Mouse (Mus musculus) embryonic facial prominence, embryonic 14.5 days (tissue): ENCODE data around the gene Celsr3. TPM values are rescaled to one million over a fixed set of nuclear protein-coding genes. Genes with fewer than 3 reads are reported as not detected.

Experiments
- ATAC-seq: fragments of 200-750 bp; cut with Nextera tagmentation; 2 replicates; pipeline ENCODE4 v1.8.0; 2017; ENCODE audit warnings: low read depth, moderate number of reproducible peaks, moderate TSS enrichment
- DNase-seq: peaks from one replicate; pipeline ENCODE4 v3.0.0-alpha.2; 2015; ENCODE audit warnings: low spot score
- H3K27ac ChIP-seq: fragments of 300-500 bp; sonication (generic); replicated peaks from 2 replicates; pipeline ENCODE4 v1.5.1; 2014; ENCODE audit warnings: low read depth, mild to moderate bottlenecking, low read length, moderate library complexity
- H3K27me3 ChIP-seq: fragments of 300-500 bp; sonication (generic); replicated peaks from 2 replicates; pipeline ENCODE4 v1.6.1; 2014; ENCODE audit warnings: low read length; ENCODE audit not compliant: control insufficient read depth, insufficient read depth
- H3K36me3 ChIP-seq: fragments of 300-500 bp; sonication (generic); 2 replicates; pipeline ENCODE4 v1.6.1; 2014; ENCODE audit warnings: low read length, mixed read lengths; ENCODE audit not compliant: control insufficient read depth, insufficient read depth
- H3K4me1 ChIP-seq: fragments of 300-500 bp; sonication (generic); 2 replicates; pipeline ENCODE4 v1.6.1; 2014; ENCODE audit warnings: antibody characterized with exemption, low read length; ENCODE audit not compliant: control insufficient read depth, insufficient read depth
- H3K4me2 ChIP-seq: fragments of 300-500 bp; sonication (generic); 2 replicates; pipeline ENCODE4 v1.6.1; 2014; ENCODE audit warnings: low read depth, mild to moderate bottlenecking, low read length, moderate library complexity, mixed read lengths
- H3K4me3 ChIP-seq: fragments of 300-500 bp; sonication (generic); 2 replicates; pipeline ENCODE4 v1.5.1; 2014; ENCODE audit warnings: low read depth, mild to moderate bottlenecking, low read length
- H3K9ac ChIP-seq: fragments of 300-500 bp; sonication (generic); 2 replicates; pipeline ENCODE4 v1.6.1; 2014; ENCODE audit warnings: low read depth, mild to moderate bottlenecking, low read length, moderate library complexity, mixed read lengths
- H3K9me3 ChIP-seq: fragments of 300-500 bp; sonication (generic); 2 replicates; pipeline ENCODE4 v1.6.1; 2016; ENCODE audit warnings: low read length; ENCODE audit not compliant: control insufficient read depth
- WGBS: fragments of 180-500 bp; shearing (Covaris S2); extraction: QIAGEN DNeasy Blood & Tissue Kit; methylation state at CpG from one replicate; pipeline ENCODE4 v1.1.7; 2014; 5-methylcytosine and 5-hydroxymethylcytosine counted together
- polyA plus RNA-seq: library from polyadenylated mRNA; unstranded; fragments of >200 nt; fragmentation: Nextera tagmentation; extraction: Ambion mirVana; gene quantifications from 2 replicates; pipeline ENCODE4 v1.2.1, GENCODE M21; 2014

The Celsr3 gene
- polyA plus RNA-seq, 1 experiment from 2014 or later: 0.70 TPM

GRCm38 (mm10) chr9:108827906-108828305, 1.8 kb downstream of the Celsr3 start:
- Histone ChIP-seq H3K4me2 (peak overlapping the region; percentile 83; the same call in 1 of the 2 replicates), H3K27ac (no peak overlapping the region), H3K27me3 (peaks cover 97% of the 10 kb centered on the region), H3K4me3 (peak overlapping the region; percentile 37; the same call in 1 of the 2 replicates), H3K9me3 (no peaks in the 10 kb centered on the region), H3K9ac (no peak overlapping the region), H3K4me1 (peaks cover 22% of the 10 kb centered on the region), H3K36me3 (no peaks in the 10 kb centered on the region)
- WGBS: 63% methylated on average over 18 of the region's 18 CpGs
- no peak for ATAC-seq
- no peak for DNase-seq

- peak overlapping the region; percentile 49 for H3K4me3 ChIP-seq
- peak overlapping the region; percentile 30; the same call in 1 of the 2 replicates for H3K9ac ChIP-seq
- peaks cover 17% of the 10 kb centered on the region for H3K4me1 ChIP-seq
- no peaks in the 10 kb centered on the region for H3K9me3 ChIP-seq
- H3K36me3 ChIP-seq: no peaks in the 10 kb centered on the region
- peaks cover 62% of the 10 kb centered on the region for H3K27me3 ChIP-seq
- ATAC-seq: no peak
- WGBS: 9% methylated on average over 15 of the region's 23 CpGs
- H3K27ac ChIP-seq: no peak overlapping the region
- peak overlapping the region; percentile 96 for H3K4me2 ChIP-seq
- no peak for DNase-seq
These were observed 5.5 kb downstream of the Celsr3 start for GRCm38 (mm10) chr9:108831637-108832036.

GRCm38 (mm10) chr9:108832390-108833108, 6.4 kb downstream of the Celsr3 start:
- Histone ChIP-seq H3K4me2 (peak overlapping the region; percentile 96), H3K9ac (peak overlapping the region; percentile 30; the same call in 1 of the 2 replicates), H3K4me1 (peaks cover 12% of the 10 kb centered on the region), H3K36me3 (no peaks in the 10 kb centered on the region), H3K9me3 (no peaks in the 10 kb centered on the region), H3K27ac (no peak overlapping the region), H3K27me3 (peaks cover 55% of the 10 kb centered on the region), H3K4me3 (peak overlapping the region; percentile 49)
- WGBS: 7% methylated on average over 33 of the region's 46 CpGs
- DNase-seq: peak; percentile 98
- ATAC-seq: peak; percentile 99

- no peak overlapping the region for H3K4me3 ChIP-seq
- WGBS: 19% methylated on average over 14 of the region's 14 CpGs
- H3K9ac ChIP-seq: 0 out of 2 replicates have a peak overlapping the region, but pooled peaks have one; percentile 5
- H3K27ac ChIP-seq: no peak overlapping the region
- H3K36me3 ChIP-seq: no peaks in the 10 kb centered on the region
- H3K9me3 ChIP-seq: no peaks in the 10 kb centered on the region
- DNase-seq (peak; percentile 53), ATAC-seq (peak; percentile 62; the same call in 1 of the 2 replicates)
- H3K4me1 ChIP-seq: no peaks in the 10 kb centered on the region
- H3K4me2 ChIP-seq: peak overlapping the region; percentile 16
- H3K27me3 ChIP-seq: no peaks in the 10 kb centered on the region
These were observed 16.9 kb downstream of the Celsr3 start for GRCm38 (mm10) chr9:108842989-108843388.

GRCm38 (mm10) chr9:108845390-108845789, 19.3 kb downstream of the Celsr3 start:
- Histone ChIP-seq H3K4me3 (no peak overlapping the region), H3K36me3 (no peaks in the 10 kb centered on the region), H3K27ac (no peak overlapping the region), H3K4me2 (no peak overlapping the region), H3K9ac (no peak overlapping the region), H3K9me3 (no peaks in the 10 kb centered on the region), H3K27me3 (no peaks in the 10 kb centered on the region), H3K4me1 (no peaks in the 10 kb centered on the region)
- 72% methylated on average over 5 of the region's 5 CpGs for WGBS
- ATAC-seq (no peak), DNase-seq (no peak)

GRCm38 (mm10) chr9:108847374-108847773, 21.3 kb downstream of the Celsr3 start:
- H3K9me3 ChIP-seq: no peaks in the 10 kb centered on the region
- no peak overlapping the region for H3K4me2 ChIP-seq
- H3K36me3 ChIP-seq: no peaks in the 10 kb centered on the region
- ATAC-seq (no peak), DNase-seq (no peak)
- H3K27me3 ChIP-seq: no peaks in the 10 kb centered on the region
- H3K4me3 ChIP-seq: no peak overlapping the region
- H3K27ac ChIP-seq: no peak overlapping the region
- WGBS: 84% methylated on average over 4 of the region's 4 CpGs
- no peak overlapping the region for H3K9ac ChIP-seq
- H3K4me1 ChIP-seq: no peaks in the 10 kb centered on the region

GRCm38 (mm10) chr9:108848419-108848818, 22.3 kb downstream of the Celsr3 start:
- H3K27me3 ChIP-seq: no peaks in the 10 kb centered on the region
- no peaks in the 10 kb centered on the region for H3K9me3 ChIP-seq
- H3K27ac ChIP-seq: no peak overlapping the region
- H3K4me2 ChIP-seq: no peak overlapping the region
- no peaks in the 10 kb centered on the region for H3K36me3 ChIP-seq
- peaks cover 6% of the 10 kb centered on the region for H3K4me1 ChIP-seq
- DNase-seq (no peak), ATAC-seq (no peak)
- WGBS: 63% methylated on average over 17 of the region's 17 CpGs
- H3K9ac ChIP-seq: no peak overlapping the region
- H3K4me3 ChIP-seq: no peak overlapping the region

GRCm38 (mm10) chr9:108852976-108853375, 26.9 kb downstream of the Celsr3 start, which contains the start of gene Slc26a6:
Slc26a6 (plus strand) TSS chr9:108853283.
- DNase-seq (no peak), ATAC-seq (no peak)
- H3K4me2 ChIP-seq: peak within 1 kb of the TSS; percentile 55
- peaks cover 16% of the 10 kb centered on the region for H3K4me1 ChIP-seq
- H3K27me3 ChIP-seq: no peaks in the 10 kb centered on the region
- H3K4me3 ChIP-seq: peak within 1 kb of the TSS; percentile 51
- H3K9ac ChIP-seq: peak within 1 kb of the TSS; percentile 62
- H3K9me3 ChIP-seq: no peaks in the 10 kb centered on the region
- H3K36me3 ChIP-seq: peaks cover 13% of the 10 kb centered on the region; the same call in 1 of the 2 replicates
- 86% methylated on average over 3 of the region's 3 CpGs for WGBS
- H3K27ac ChIP-seq: peak within 1 kb of the TSS; percentile 76
